Mouse (Mus musculus) kidney, adult 2 months (tissue): Measurements from ENCODE around the gene Kcnh1.

Experiments
- CTCF ChIP-seq: fragments of 200-500 bp; conservative IDR thresholded peaks from 2 replicates; pipeline ENCODE4 v1.5.1; 2011; ENCODE audit warnings: low read depth, mild to moderate bottlenecking, control low read depth, low read length, moderate library complexity, mixed read lengths; ENCODE audit not compliant: insufficient read depth, insufficient read length
- POLR2A ChIP-seq: fragments of 200-500 bp; IDR thresholded peaks from one replicate; pipeline ENCODE4 v1.6.1; 2011; ENCODE audit warnings: low read depth, low read length, control low read depth

DNA sequence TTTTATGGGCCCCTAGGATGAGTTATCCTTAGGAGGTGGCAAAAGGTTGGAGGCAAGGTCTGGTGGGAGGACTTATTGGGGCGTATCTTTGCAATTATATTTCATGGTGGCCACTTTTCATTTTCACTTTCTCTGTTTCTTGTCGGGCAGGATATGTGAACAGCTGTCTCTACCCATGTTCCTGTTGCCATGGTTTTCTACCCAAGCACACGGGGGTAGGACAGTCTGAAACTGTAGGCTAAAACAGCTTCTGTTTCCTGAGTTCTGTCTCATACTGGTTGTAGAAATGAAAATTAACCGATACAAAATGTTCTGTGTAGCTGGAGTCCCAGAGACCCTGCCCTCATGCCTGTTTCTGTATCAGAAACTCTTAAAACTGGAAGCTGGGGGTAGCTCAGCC lies 39.4 kb upstream of the Kcnh1 start:
- TF ChIP-seq CTCF, result no peak
- TF ChIP-seq POLR2A, result no peak
